Mouse (Mus musculus) brain, embryonic 14.5 days (tissue): Measurements from ENCODE around the gene Tmem151a. TPM values are rescaled to one million over a fixed set of nuclear protein-coding genes. Genes with fewer than 3 reads are reported as not detected.
"Not testable (repeated sequence)": the region's sequence is repeated elsewhere in the genome, so short reads cannot be mapped to it uniquely, and the experiment has no call there.

Source experiments
- DNase-seq: peaks from one replicate; pipeline ENCODE4 v3.0.0-alpha.2; 2011; ENCODE audit warnings: low read depth
- CTCF ChIP-seq: fragments of 200-500 bp; IDR thresholded peaks from 2 replicates; pipeline ENCODE4 v1.5.1; 2012; ENCODE audit warnings: inconsistent platforms, mild to moderate bottlenecking, moderate library complexity, borderline replicate concordance; ENCODE audit not compliant: insufficient read depth, insufficient read length; ENCODE audit errors: extremely low read depth
- POLR2A ChIP-seq: fragments of 200-500 bp; IDR thresholded peaks from 2 replicates; pipeline ENCODE4 v1.6.1; 2012; ENCODE audit warnings: mild to moderate bottlenecking, inconsistent platforms, borderline replicate concordance; ENCODE audit not compliant: poor library complexity, insufficient read depth, insufficient read length, severe bottlenecking; ENCODE audit errors: extremely low read depth
- polyA plus RNA-seq: library from polyadenylated mRNA; depleted of rRNA; stranded (reverse); fragments of >200 nt; gene quantifications from 2 replicates; pipeline ENCODE4 v1.2.3, GENCODE M21; 2012

The Tmem151a gene
- polyA plus RNA-seq, 1 experiment, result 10.7 TPM

GRCm38 (mm10) chr19:5093481-5094242, 8.3 kb upstream of the Tmem151a start:
- DNase-seq, result no peak
- TF ChIP-seq CTCF (no peak), POLR2A (no peak)

GRCm38 (mm10) chr19:5092083-5092482, 6.8 kb upstream of the Tmem151a start:
- TF ChIP-seq CTCF, result no peak
- no peak for TF ChIP-seq POLR2A
- no peak for DNase-seq

GRCm38 (mm10) chr19:5089324-5089723, 4.0 kb upstream of the Tmem151a start:
- DNase-seq, result no peak
- TF ChIP-seq CTCF, result no peak
- no peak for TF ChIP-seq POLR2A

- peak; percentile 59 for TF ChIP-seq CTCF
- TF ChIP-seq POLR2A, result peak; percentile 47; the same call in 1 of the 2 replicates
- peak; percentile 100 for DNase-seq
These were observed 2.8 kb upstream of the Tmem151a start, which contains the start of gene Yif1a for GRCm38 (mm10) chr19:5087884-5088728. Yif1a (plus strand) TSS chr19:5088538.

GRCm38 (mm10) chr19:5086533-5086932, 1.2 kb upstream of the Tmem151a start:
- not testable (repeated sequence) for DNase-seq

GRCm38 (mm10) chr19:5084834-5085144, 542 bp downstream of the Tmem151a start:
- TF ChIP-seq POLR2A (no peak), CTCF (no peak)
- no peak for DNase-seq

GRCm38 (mm10) chr19:5083961-5084833, 1.1 kb downstream of the Tmem151a start:
- no peak for TF ChIP-seq POLR2A
- no peak for TF ChIP-seq CTCF

GRCm38 (mm10) chr19:5082596-5082995, 2.7 kb downstream of the Tmem151a start:
- no peak for TF ChIP-seq CTCF
- TF ChIP-seq POLR2A, result no peak
- no peak for DNase-seq

More at GRCm38 (mm10) chr19:5083961-5084833, 1.1 kb downstream of the Tmem151a start:
- no peak for DNase-seq

GRCm38 (mm10) chr19:5082005-5082404, 3.3 kb downstream of the Tmem151a start:
- TF ChIP-seq POLR2A, result no peak
- TF ChIP-seq CTCF, result no peak
- no peak for DNase-seq

GRCm38 (mm10) chr19:5079279-5079678, 6.1 kb downstream of the Tmem151a start:
- no peak for TF ChIP-seq CTCF
- no peak for TF ChIP-seq POLR2A
- no peak for DNase-seq

- no peak for DNase-seq
- TF ChIP-seq CTCF, result no peak
- TF ChIP-seq POLR2A, result no peak
These were observed 11.8 kb downstream of the Tmem151a start for GRCm38 (mm10) chr19:5073518-5073917.

GRCm38 (mm10) chr19:5073028-5073427, 12.3 kb downstream of the Tmem151a start:
- peak; percentile 87 for DNase-seq

More at GRCm38 (mm10) chr19:5073028-5073427, 12.3 kb downstream of the Tmem151a start:
- TF ChIP-seq CTCF (peak; percentile 69; the same call in 1 of the 2 replicates), POLR2A (no peak)
